Mouse (Mus musculus) heart, embryonic 10.5 days (tissue): ENCODE data around the gene Taldo1. TPM values are rescaled to one million over a fixed set of nuclear protein-coding genes. Genes with fewer than 3 reads are reported as not detected.

Source experiments
- DNase-seq: peaks from one replicate; pipeline ENCODE4 v3.0.0-alpha.2; 2017; ENCODE audit warnings: low spot score
- H3K27ac ChIP-seq: fragments of 300-500 bp; sonication (generic); 2 replicates; pipeline ENCODE4 v1.5.1; 2016; ENCODE audit warnings: mild to moderate bottlenecking
- H3K27me3 ChIP-seq: fragments of 300-500 bp; sonication (generic); 2 replicates; pipeline ENCODE4 v1.6.1; 2016; ENCODE audit warnings: mild to moderate bottlenecking; ENCODE audit not compliant: poor library complexity, insufficient read depth, severe bottlenecking
- H3K36me3 ChIP-seq: fragments of 300-500 bp; sonication (generic); 2 replicates; pipeline ENCODE4 v1.6.1; 2016; ENCODE audit warnings: mild to moderate bottlenecking, moderate library complexity
- H3K4me1 ChIP-seq: fragments of 300-500 bp; sonication (generic); 2 replicates; pipeline ENCODE4 v1.6.1; 2016; ENCODE audit warnings: mild to moderate bottlenecking
- H3K4me3 ChIP-seq: fragments of 300-500 bp; sonication (generic); 2 replicates; pipeline ENCODE4 v1.5.1; 2016; ENCODE audit warnings: mild to moderate bottlenecking, moderate library complexity
- H3K9me3 ChIP-seq: fragments of 300-500 bp; sonication (generic); 2 replicates; pipeline ENCODE4 v1.6.1; 2016; ENCODE audit warnings: mild to moderate bottlenecking, moderate library complexity
- WGBS: fragments of 180-500 bp; shearing (Covaris S2); methylation state at CpG from one replicate; pipeline ENCODE4 v1.1.7; 2016; 5-methylcytosine and 5-hydroxymethylcytosine counted together
- polyA plus RNA-seq: library from polyadenylated mRNA; unstranded; fragments of >200 nt; fragmentation: Nextera tagmentation; extraction: Ambion mirVana; gene quantifications from 2 replicates; pipeline ENCODE4 v1.2.1, GENCODE M21; 2016

Taldo1 gene
- polyA plus RNA-seq, 1 experiment from 2014 or later, result 285 TPM

- Histone ChIP-seq H3K27ac (no peak overlapping the region), H3K4me1 (peaks cover 4% of the 10 kb centered on the region), H3K9me3 (no peaks in the 10 kb centered on the region), H3K4me3 (no peak overlapping the region), H3K36me3 (no peaks in the 10 kb centered on the region), H3K27me3 (peaks cover 46% of the 10 kb centered on the region)
- 67% methylated on average over 3 of the region's 3 CpGs for WGBS
- no peak for DNase-seq
Measured at GRCm38 (mm10) chr7:141365049-141365445, 27.0 kb upstream of the Taldo1 start.

- no peaks in the 10 kb centered on the region for H3K36me3 ChIP-seq
- no peak overlapping the region for H3K27ac ChIP-seq
- WGBS, result 80% methylated on average over 4 of the region's 4 CpGs
- H3K4me3 ChIP-seq, result no peak overlapping the region
- H3K9me3 ChIP-seq, result no peaks in the 10 kb centered on the region
- H3K27me3 ChIP-seq, result peaks cover 23% of the 10 kb centered on the region
- H3K4me1 ChIP-seq, result no peaks in the 10 kb centered on the region
- DNase-seq, result no peak
Measured at GRCm38 (mm10) chr7:141367358-141367757, 24.6 kb upstream of the Taldo1 start.

- Histone ChIP-seq H3K4me1 (no peaks in the 10 kb centered on the region), H3K27ac (no peak overlapping the region), H3K4me3 (no peak overlapping the region), H3K36me3 (no peaks in the 10 kb centered on the region), H3K9me3 (no peaks in the 10 kb centered on the region), H3K27me3 (peaks cover 4% of the 10 kb centered on the region; the same call in 1 of the 2 replicates)
- DNase-seq, result no peak
- WGBS, result 68% methylated on average over 5 of the region's 5 CpGs
Measured at GRCm38 (mm10) chr7:141369918-141370317, 22.1 kb upstream of the Taldo1 start.

DNA sequence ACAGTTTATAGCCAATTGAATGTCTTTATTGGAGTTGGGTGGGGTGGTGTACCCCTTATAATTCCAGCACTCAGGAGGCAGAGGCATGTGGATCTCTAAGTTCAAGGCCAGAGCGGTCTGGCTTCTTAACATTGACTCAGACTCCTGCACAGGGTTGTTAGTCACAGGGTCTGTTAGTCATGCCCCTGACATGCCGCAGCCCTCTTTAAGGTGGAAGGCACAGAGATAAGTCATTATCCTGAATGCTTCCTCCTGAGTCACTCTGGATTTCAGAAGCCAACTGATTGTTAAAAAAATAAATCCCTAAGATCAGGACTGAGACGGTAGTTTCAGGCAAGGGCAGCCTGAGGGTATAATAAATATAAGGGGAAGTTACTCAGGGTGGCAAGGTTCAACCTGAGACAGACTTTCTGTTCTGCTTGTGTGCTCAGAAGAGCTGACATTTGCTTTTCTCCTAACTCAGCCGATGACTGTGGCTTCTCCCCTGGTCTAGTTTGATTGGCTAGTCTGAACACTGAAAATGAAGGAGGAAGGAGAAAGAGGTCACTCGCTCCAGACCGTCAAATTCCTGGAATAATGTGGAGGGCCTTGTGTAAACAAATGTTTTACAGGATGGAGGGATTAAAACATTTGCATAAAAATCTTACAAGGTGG, 19.9 kb upstream of the Taldo1 start:
- H3K27me3 ChIP-seq, result no peaks in the 10 kb centered on the region
- H3K27ac ChIP-seq, result no peak overlapping the region
- no peaks in the 10 kb centered on the region for H3K9me3 ChIP-seq
- no peak overlapping the region for H3K4me3 ChIP-seq
- no peak for DNase-seq
- 51% methylated on average over 6 of the region's 6 CpGs for WGBS
- H3K36me3 ChIP-seq, result no peaks in the 10 kb centered on the region
- H3K4me1 ChIP-seq, result 0 out of 2 replicates have a peak, but pooled peaks cover 4% of the 10 kb centered on the region

- Histone ChIP-seq H3K36me3 (no peaks in the 10 kb centered on the region), H3K9me3 (no peaks in the 10 kb centered on the region)
- no peak for DNase-seq
Measured at GRCm38 (mm10) chr7:141373611-141374010, 18.4 kb upstream of the Taldo1 start.

GRCm38 (mm10) chr7:141374399-141374798, 17.6 kb upstream of the Taldo1 start:
- Histone ChIP-seq H3K36me3 (no peaks in the 10 kb centered on the region), H3K4me3 (no peak overlapping the region), H3K4me1 (0 out of 2 replicates have a peak, but pooled peaks cover 4% of the 10 kb centered on the region), H3K27me3 (no peaks in the 10 kb centered on the region), H3K27ac (no peak overlapping the region), H3K9me3 (no peaks in the 10 kb centered on the region)
- DNase-seq, result no peak

More at GRCm38 (mm10) chr7:141373611-141374010, 18.4 kb upstream of the Taldo1 start:
- H3K27me3 ChIP-seq, result no peaks in the 10 kb centered on the region
- H3K4me1 ChIP-seq, result 0 out of 2 replicates have a peak, but pooled peaks cover 4% of the 10 kb centered on the region
- 82% methylated on average over 6 of the region's 6 CpGs for WGBS
- no peak overlapping the region for H3K27ac ChIP-seq
- H3K4me3 ChIP-seq, result no peak overlapping the region

DNA sequence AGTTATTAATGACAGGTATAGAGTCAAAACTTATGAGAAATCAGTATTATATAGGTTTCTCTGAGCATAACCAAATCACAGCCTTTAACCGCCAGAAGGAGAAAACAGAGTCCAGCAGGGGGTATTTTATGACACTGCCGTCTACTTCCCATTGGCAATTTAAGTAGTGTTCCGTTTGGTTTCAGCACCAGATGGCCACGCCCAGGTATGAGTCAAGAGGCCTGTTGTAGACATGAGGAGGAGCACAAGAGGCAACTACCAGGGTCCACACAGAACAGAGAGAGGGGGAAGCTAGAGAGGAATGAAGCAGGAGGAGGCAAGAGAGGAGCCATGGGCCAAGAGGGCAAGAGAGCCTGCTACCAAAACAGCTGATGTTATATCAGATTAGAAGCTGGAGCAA, 12.4 kb upstream of the Taldo1 start:
- H3K4me1 ChIP-seq, result 0 out of 2 replicates have a peak, but pooled peaks cover 4% of the 10 kb centered on the region
- H3K27me3 ChIP-seq, result 0 out of 2 replicates have a peak, but pooled peaks cover 14% of the 10 kb centered on the region
- H3K36me3 ChIP-seq, result no peaks in the 10 kb centered on the region
- no peak overlapping the region for H3K4me3 ChIP-seq
- WGBS, result 66% methylated on average over 4 of the region's 4 CpGs
- no peaks in the 10 kb centered on the region for H3K9me3 ChIP-seq
- H3K27ac ChIP-seq, result no peak overlapping the region
- no peak for DNase-seq

DNA sequence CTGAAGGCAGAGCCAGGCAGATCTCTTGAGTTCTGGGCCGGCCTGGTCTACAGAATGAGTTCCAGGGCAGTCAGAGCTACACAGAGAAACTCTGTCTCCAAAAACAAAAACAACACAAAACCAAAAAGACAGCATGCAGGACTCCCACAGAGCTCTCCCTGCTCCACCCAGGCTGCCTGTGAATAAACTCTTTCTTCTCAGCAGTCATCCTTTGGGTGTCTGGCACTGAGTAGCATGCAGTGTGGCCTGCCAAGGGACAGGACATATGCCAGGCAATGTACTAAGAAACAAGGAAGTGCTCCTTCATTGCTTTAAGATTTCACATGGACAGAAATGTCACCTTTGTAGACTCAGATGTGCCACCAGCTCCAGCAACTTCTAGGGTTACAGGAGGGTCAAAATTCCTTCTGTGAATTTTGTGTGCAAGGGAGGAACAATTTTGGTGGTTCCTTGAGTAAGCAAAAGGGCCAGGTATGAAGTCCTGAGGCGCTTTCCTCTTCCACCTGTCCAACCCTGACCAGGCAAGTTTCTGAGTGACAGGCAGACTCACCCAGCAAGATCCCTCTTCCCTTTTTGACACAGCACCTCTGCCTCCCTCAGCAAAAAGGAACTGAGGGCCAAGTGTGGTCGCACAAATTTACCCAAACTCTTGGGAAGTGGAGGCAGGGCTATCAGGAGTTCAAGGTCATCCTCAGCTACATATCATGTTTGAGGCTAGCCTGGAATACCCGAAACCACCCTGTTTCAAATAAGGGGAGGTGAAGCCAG, 10.7 kb upstream of the Taldo1 start:
- WGBS, result 76% methylated on average over 4 of the region's 4 CpGs
- Histone ChIP-seq H3K27me3 (0 out of 2 replicates have a peak, but pooled peaks cover 25% of the 10 kb centered on the region), H3K4me1 (0 out of 2 replicates have a peak, but pooled peaks cover 4% of the 10 kb centered on the region), H3K4me3 (no peak overlapping the region), H3K36me3 (no peaks in the 10 kb centered on the region), H3K9me3 (no peaks in the 10 kb centered on the region), H3K27ac (no peak overlapping the region)
- no peak for DNase-seq

DNA sequence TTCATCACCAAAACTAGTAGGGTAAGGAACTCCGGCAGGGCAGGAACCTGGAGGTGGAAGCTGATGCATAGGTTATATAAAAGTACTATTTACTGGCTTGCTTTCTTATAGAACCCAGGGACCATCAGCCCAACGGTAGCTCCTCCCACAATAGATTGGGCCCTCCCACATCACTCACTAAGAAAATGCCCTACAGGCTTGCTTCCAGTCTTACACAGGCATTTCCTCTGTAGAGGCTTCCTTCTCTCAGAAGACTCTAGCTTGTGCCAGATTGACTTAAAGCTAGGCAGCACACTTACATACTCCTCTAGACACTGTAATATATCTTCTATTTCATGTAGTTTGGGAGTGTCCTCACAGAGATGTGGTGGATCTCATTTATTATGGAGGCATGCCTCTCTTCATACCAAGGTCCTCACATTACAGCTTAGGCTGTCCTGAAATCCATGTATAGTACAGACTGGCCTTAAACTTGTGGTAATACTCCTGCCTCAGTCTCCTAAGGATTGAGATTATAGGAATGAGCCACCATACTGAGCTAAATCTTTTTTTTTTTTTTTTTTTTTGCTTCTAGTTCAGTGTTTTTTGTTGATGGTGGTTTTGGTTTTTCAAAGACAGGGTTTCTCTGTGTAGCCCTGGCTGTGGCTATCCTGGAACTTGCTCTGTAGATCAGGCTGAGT, 4.1 kb upstream of the Taldo1 start:
- H3K27me3 ChIP-seq, result peaks cover 18% of the 10 kb centered on the region; the same call in 1 of the 2 replicates
- peaks cover 12% of the 10 kb centered on the region for H3K4me1 ChIP-seq
- H3K27ac ChIP-seq, result no peak overlapping the region
- no peak for DNase-seq
- H3K9me3 ChIP-seq, result no peaks in the 10 kb centered on the region
- WGBS, result 59% methylated on average over 2 of the region's 2 CpGs
- no peaks in the 10 kb centered on the region for H3K36me3 ChIP-seq
- H3K4me3 ChIP-seq, result no peak overlapping the region

- WGBS, result 53% methylated on average over 3 of the region's 3 CpGs
- no peak overlapping the region for H3K27ac ChIP-seq
- peaks cover 15% of the 10 kb centered on the region for H3K4me1 ChIP-seq
- H3K36me3 ChIP-seq, result no peaks in the 10 kb centered on the region
- H3K4me3 ChIP-seq, result no peak overlapping the region
- no peaks in the 10 kb centered on the region for H3K9me3 ChIP-seq
- DNase-seq, result no peak
- H3K27me3 ChIP-seq, result peaks cover 16% of the 10 kb centered on the region; the same call in 1 of the 2 replicates
Measured at GRCm38 (mm10) chr7:141388487-141389109, 3.4 kb upstream of the Taldo1 start.

GRCm38 (mm10) chr7:141390326-141391259, 1.4 kb upstream of the Taldo1 start:
- H3K4me1 ChIP-seq, result peaks cover 15% of the 10 kb centered on the region
- peaks cover 5% of the 10 kb centered on the region; the same call in 1 of the 2 replicates for H3K27me3 ChIP-seq
- DNase-seq, result no peak
- WGBS, result 55% methylated on average over 9 of the region's 9 CpGs
- peak overlapping the region; percentile 85; the same call in 1 of the 2 replicates for H3K4me3 ChIP-seq
- H3K27ac ChIP-seq, result no peak overlapping the region
- H3K36me3 ChIP-seq, result 0 out of 2 replicates have a peak, but pooled peaks cover 3% of the 10 kb centered on the region
- H3K9me3 ChIP-seq, result no peaks in the 10 kb centered on the region
